Mouse (Mus musculus): ENCODE results near the gene Atm. TPM values are rescaled to one million over a fixed set of nuclear protein-coding genes. Genes with fewer than 3 reads are reported as not detected.

The Atm gene
- polyA plus RNA-seq, 1 experiment, result not detected

DNA sequence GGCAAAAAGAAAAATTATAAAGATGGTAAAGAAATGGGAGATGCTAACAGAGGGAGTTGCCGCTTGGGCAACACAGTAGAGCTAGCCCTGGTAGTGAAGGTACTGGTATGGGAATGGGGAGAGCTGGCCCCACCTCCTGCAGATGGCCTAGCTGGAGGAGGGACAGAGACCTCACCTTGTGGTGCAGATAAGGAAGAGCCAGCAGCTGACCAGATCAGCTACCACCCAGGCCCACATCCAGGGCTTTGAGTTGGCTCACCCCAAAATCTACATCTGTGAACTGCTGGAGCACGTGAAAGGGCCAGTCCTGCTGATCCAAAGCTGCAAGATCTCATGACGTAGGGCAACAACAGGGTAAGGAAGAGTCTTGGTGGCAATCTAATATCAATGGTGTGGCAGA is 109.8 kb downstream of the Atm start:
- Histone ChIP-seq H3K4me3 (ENCODE audit: insufficient read depth, low read depth, low read length) (no peak overlapping the region), H3K4me1 (ENCODE audit: control insufficient read depth, insufficient read depth, low read length) (peaks cover 6% of the 10 kb centered on the region), H3K27ac (ENCODE audit: insufficient read depth, low read depth, low read length) (no peak overlapping the region)
- no peak for TF ChIP-seq CTCF (IDR thresholded peaks at IDR 0.05; ENCODE audit: insufficient read depth, low read depth, low read length)
- TF ChIP-seq POLR2A (IDR thresholded peaks at IDR 0.05; ENCODE audit: insufficient read depth, low read depth, low read length), result no peak
- 65% methylated on average over 3 of the region's 3 CpGs for WGBS

DNA sequence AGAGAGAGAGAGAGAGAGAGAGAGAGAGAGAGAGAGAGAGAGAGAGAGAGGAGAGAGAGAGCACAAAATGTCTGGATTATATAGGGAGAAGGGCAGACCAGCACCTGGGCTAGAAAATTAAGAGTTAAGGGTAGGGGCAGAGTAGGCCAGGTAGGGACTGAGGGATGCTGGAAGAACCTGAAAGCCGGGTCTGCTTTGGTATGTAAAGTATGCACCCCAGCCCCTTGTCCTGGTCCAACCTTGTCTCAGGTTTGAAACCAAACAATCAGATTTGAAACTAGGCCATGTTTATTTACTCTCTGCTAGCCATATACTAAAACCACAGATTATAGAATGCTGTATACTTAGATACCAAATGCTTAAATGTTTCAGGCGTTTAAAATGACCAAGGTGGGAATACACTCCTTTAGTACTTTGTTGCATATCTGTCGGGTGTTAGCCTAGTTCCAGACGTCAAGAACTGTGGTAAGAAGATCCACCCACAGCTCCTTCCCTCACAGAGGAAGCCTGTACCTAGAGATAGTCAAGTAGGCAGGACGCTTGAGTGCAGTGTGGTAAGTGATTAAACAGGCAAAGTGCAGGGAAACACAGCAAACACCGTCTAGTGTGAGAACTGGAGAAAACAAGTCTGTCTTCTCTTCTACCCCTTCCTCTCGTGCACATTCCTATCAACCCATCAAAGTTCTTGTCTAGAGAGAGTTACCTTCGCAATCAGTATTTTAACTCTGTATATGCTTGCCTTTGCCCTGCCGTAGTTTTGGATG is 114.2 kb downstream of the Atm start:
- H3K4me1 ChIP-seq (ENCODE audit: control insufficient read depth, insufficient read depth, low read length), result peaks cover 6% of the 10 kb centered on the region
- 78% methylated on average over 9 of the region's 9 CpGs for WGBS
- no peak overlapping the region for H3K4me3 ChIP-seq (ENCODE audit: insufficient read depth, low read depth, low read length)
- H3K27ac ChIP-seq (ENCODE audit: insufficient read depth, low read depth, low read length), result no peak overlapping the region
- TF ChIP-seq POLR2A (IDR thresholded peaks at IDR 0.05; ENCODE audit: insufficient read depth, low read depth, low read length), result no peak
- TF ChIP-seq CTCF (IDR thresholded peaks at IDR 0.05; ENCODE audit: insufficient read depth, low read depth, low read length), result no peak

GRCm38 (mm10) chr9:53409427-53409826 is 127.1 kb downstream of the Atm start:
- WGBS, result 94% methylated on average over 3 of the region's 3 CpGs
- Histone ChIP-seq H3K4me1 (ENCODE audit: control insufficient read depth, insufficient read depth, low read length) (no peaks in the 10 kb centered on the region; the same call in 1 of the 2 replicates), H3K4me3 (ENCODE audit: insufficient read depth, low read depth, low read length) (no peak overlapping the region), H3K27ac (ENCODE audit: insufficient read depth, low read depth, low read length) (no peak overlapping the region)
- TF ChIP-seq CTCF (IDR thresholded peaks at IDR 0.05; ENCODE audit: insufficient read depth, low read depth, low read length), result no peak
- no peak for TF ChIP-seq POLR2A (IDR thresholded peaks at IDR 0.05; ENCODE audit: insufficient read depth, low read depth, low read length)

DNA sequence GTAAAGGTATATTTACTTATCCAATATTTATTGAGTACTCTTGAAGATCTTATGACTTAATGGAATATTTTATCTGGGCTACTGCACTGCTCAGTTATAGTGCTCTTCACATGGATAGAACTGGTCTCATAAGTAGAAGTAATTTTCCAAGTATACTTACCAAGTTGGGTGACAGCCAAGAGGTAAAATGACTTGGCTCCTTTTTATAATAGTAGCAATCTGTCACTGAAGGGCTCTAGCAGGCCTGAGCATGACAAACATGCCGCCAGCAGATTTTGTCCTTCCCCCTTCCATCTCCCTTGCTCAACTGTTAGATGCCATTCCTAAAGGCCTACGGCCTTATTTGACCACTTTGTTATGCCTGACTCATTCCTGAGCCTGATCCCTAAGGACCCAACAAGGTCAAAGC is 127.6 kb downstream of the Atm start:
- TF ChIP-seq CTCF (IDR thresholded peaks at IDR 0.05; ENCODE audit: insufficient read depth, low read depth, low read length) (no peak), POLR2A (IDR thresholded peaks at IDR 0.05; ENCODE audit: insufficient read depth, low read depth, low read length) (no peak)
- H3K4me3 ChIP-seq (ENCODE audit: insufficient read depth, low read depth, low read length), result no peak overlapping the region
- no peaks in the 10 kb centered on the region; the same call in 1 of the 2 replicates for H3K4me1 ChIP-seq (ENCODE audit: control insufficient read depth, insufficient read depth, low read length)
- no peak overlapping the region for H3K27ac ChIP-seq (ENCODE audit: insufficient read depth, low read depth, low read length)
- 83% methylated on average over 2 of the region's 2 CpGs for WGBS

GRCm38 (mm10) chr9:53408548-53408947 is 128.0 kb downstream of the Atm start:
- H3K27ac ChIP-seq (ENCODE audit: insufficient read depth, low read depth, low read length), result no peak overlapping the region
- no peaks in the 10 kb centered on the region; the same call in 1 of the 2 replicates for H3K4me1 ChIP-seq (ENCODE audit: control insufficient read depth, insufficient read depth, low read length)
- WGBS, result 86% methylated on average over 4 of the region's 4 CpGs
- H3K4me3 ChIP-seq (ENCODE audit: insufficient read depth, low read depth, low read length), result no peak overlapping the region
- TF ChIP-seq CTCF (IDR thresholded peaks at IDR 0.05; ENCODE audit: insufficient read depth, low read depth, low read length), result no peak
- TF ChIP-seq POLR2A (IDR thresholded peaks at IDR 0.05; ENCODE audit: insufficient read depth, low read depth, low read length), result no peak

DNA sequence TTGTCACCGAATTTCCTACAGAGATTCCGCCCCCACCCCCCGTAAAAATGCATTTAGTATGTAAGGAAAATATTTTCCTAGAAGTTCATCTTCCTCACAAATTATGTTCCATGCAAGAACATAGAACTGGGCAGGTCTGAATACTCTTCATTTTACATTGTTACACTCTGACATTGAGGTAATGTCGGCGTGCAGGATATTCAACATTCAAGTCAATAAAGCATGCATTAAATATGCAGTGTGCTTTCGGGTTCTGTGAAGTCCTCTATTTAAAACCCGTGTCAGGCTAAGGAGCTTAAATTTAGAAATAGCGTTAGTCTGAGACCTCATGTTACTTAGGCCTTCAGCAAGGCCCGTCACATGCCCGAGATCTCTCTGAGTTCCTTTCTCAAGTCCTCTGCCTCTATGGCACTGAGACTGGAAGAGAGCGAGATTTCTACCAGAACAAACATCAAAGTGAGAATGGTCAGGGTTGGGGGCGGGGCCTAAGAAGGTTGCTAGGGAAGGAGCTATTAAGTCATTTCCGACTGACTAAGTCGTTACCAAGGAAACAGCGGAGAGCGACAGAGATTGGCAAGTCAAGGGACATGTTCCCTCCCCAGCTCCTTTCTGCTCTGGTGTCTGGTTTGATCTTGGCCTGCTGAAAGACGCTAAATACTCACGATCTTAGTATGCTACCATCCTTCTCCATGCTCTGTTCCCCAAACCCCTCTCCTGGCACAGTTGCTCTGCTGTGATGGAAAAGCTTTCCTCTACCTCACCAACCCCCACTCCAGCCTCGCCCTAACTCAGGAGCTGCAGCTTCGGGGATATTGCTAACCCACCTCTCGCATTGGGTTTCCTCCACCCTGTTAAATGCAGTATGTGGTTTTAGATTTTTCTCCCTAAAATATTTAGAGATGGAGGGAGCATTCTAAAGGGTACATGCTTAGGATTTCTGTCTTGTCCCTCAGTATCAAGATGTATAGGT is 131.5 kb downstream of the Atm start:
- 35% methylated on average over 21 of the region's 21 CpGs for WGBS
- Histone ChIP-seq H3K4me3 (ENCODE audit: insufficient read depth, low read depth, low read length) (peak overlapping the region; percentile 38), H3K27ac (ENCODE audit: insufficient read depth, low read depth, low read length) (peak overlapping the region; percentile 79; the same call in 1 of the 2 replicates), H3K4me1 (ENCODE audit: control insufficient read depth, insufficient read depth, low read length) (peaks cover 3% of the 10 kb centered on the region)
- 0 out of 2 replicates have a peak, but pooled peaks have one; percentile 18 for TF ChIP-seq POLR2A (IDR thresholded peaks at IDR 0.05; ENCODE audit: insufficient read depth, low read depth, low read length)
- TF ChIP-seq CTCF (IDR thresholded peaks at IDR 0.05; ENCODE audit: insufficient read depth, low read depth, low read length), result no peak

- TF ChIP-seq CTCF (IDR thresholded peaks at IDR 0.05; ENCODE audit: insufficient read depth, low read depth, low read length), result no peak
- no peak for TF ChIP-seq POLR2A (IDR thresholded peaks at IDR 0.05; ENCODE audit: insufficient read depth, low read depth, low read length)
- Histone ChIP-seq H3K4me3 (ENCODE audit: insufficient read depth, low read depth, low read length) (no peak overlapping the region), H3K27ac (ENCODE audit: insufficient read depth, low read depth, low read length) (no peak overlapping the region), H3K4me1 (ENCODE audit: control insufficient read depth, insufficient read depth, low read length) (peaks cover 3% of the 10 kb centered on the region)
- WGBS, result 88% methylated on average over 6 of the region's 6 CpGs
Measured at GRCm38 (mm10) chr9:53404050-53404752, 132.3 kb downstream of the Atm start.

DNA sequence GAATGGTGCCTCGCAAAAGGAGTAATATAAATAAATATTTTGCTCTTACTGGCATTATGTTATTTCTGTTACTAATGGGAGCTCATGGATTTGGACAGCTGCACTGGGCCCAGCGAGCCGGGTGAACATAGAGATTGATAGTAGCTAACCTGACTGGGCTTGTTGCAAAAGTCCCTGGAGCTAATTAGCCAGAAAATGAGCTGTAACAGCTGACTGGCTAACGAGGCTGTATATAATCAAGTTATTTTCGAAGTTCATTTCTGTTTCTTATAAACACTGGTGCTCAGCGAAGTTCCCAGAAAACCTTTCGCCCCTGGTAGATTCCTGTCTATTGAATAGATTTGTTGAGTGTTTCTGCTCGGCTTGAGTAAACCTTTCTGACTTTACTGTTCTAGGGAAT is 133.5 kb downstream of the Atm start:
- WGBS, result 50% methylated on average over 8 of the region's 8 CpGs
- Histone ChIP-seq H3K4me3 (ENCODE audit: insufficient read depth, low read depth, low read length) (no peak overlapping the region), H3K4me1 (ENCODE audit: control insufficient read depth, insufficient read depth, low read length) (peaks cover 6% of the 10 kb centered on the region), H3K27ac (ENCODE audit: insufficient read depth, low read depth, low read length) (no peak overlapping the region)
- no peak for TF ChIP-seq POLR2A (IDR thresholded peaks at IDR 0.05; ENCODE audit: insufficient read depth, low read depth, low read length)

All from olfactory bulb, adult 2 months (tissue).